1 mouse cellular context compared by ENCODE assay signal in the genomic region with DNA sequence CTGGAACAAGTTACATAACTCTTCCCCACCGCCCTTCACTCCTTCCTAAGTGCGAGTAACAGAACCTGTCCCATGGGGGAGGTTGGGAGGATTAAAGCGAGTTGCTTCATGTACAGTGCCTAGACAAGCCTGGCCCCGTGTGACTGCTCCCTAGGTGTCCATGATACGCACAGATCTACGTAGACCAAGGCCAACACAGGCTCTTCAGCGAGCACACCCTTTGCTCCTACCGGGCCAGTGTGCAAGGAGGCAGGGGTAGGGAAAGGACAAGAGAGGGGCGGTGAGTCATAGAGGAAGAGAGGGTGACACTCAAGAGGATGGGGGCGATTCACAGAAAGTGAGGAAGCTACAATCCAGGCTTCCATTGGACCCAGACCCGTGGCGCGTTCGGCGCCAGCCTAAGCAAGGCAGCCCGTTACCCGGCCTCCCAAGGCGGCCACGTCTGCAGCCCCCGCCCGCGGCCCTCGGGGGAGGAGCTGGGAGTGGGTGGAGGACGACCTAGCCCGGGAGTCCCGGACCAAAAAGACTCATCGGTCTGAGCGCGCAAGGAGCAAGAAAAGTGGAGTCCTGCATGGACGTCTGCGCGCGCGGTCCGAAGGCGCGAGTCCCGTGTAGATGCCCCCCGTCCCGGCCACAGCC.
TF ChIP-seq lines count a peak whose summit lies in the region.

No protein-coding gene starts in this region.

TF ChIP-seq in CH12.LX, 34 proteins besides CTCF, POLR2A, EP300 and RAD21:
- peak; percentile 54; the same call in 1 of the 2 replicates for TF ChIP-seq UBTF (IDR thresholded peaks at IDR 0.05; ENCODE audit: low read depth, low read length)
- no peak for TF ChIP-seq ZKSCAN1 (IDR thresholded peaks at IDR 0.05; ENCODE audit: borderline replicate concordance, low read depth, low read length)
